Mouse (Mus musculus) naive thymus-derived CD4-positive, alpha-beta T cell, adult 5 months (primary cell): ENCODE measurements around the gene Pcbp1. TPM values are rescaled to one million over a fixed set of nuclear protein-coding genes. Genes with fewer than 3 reads are reported as not detected.

ENCODE experiments used
- polyA plus RNA-seq: library from polyadenylated mRNA; unstranded; fragments of 100-300 nt; shearing (Covaris generic); gene quantifications from one replicate; pipeline ENCODE4 v1.2.1, GENCODE M21; 2017

Pcbp1 gene
- polyA plus RNA-seq, result 353 TPM

GRCm38 (mm10) chr6:86526032-86526960 is at the start of gene Pcbp1:
Gene Pcbp1 (minus strand): TSS chr6:86526321.

Other genes starting within 250 kb of the Pcbp1 start
- 27.4 TPM for gene Fam136a, start 160.7 kb downstream of the Pcbp1 start, polyA plus RNA-seq
- 392 TPM for gene Snrpg, start 155.0 kb downstream of the Pcbp1 start, polyA plus RNA-seq
- 8.3 TPM for gene Pcyox1, start 129.2 kb downstream of the Pcbp1 start, polyA plus RNA-seq
- gene Tia1, start 122.1 kb downstream of the Pcbp1 start, polyA plus RNA-seq, result 97.0 TPM
- gene Gm44790, start 99.7 kb downstream of the Pcbp1 start, polyA plus RNA-seq, result not detected
- gene C87436, start 87.9 kb downstream of the Pcbp1 start, polyA plus RNA-seq, result 60.0 TPM
- not detected for gene Asprv1, start 101.8 kb upstream of the Pcbp1 start, polyA plus RNA-seq
- gene Mxd1, start 142.8 kb upstream of the Pcbp1 start, polyA plus RNA-seq, result 252 TPM
- 47.7 TPM for gene Snrnp27, start 158.2 kb upstream of the Pcbp1 start, polyA plus RNA-seq
- 48.4 TPM for gene Gmcl1, start 207.1 kb upstream of the Pcbp1 start, polyA plus RNA-seq